Mouse (Mus musculus) kidney, embryonic 14.5 days (tissue): Measurements from ENCODE around the gene Hipk2. TPM values are rescaled to one million over a fixed set of nuclear protein-coding genes. Genes with fewer than 3 reads are reported as not detected.

Experiments used
- ATAC-seq: fragments of 200-750 bp; cut with Nextera tagmentation; 2 replicates; pipeline ENCODE4 v1.8.0; 2017; ENCODE audit warnings: moderate number of reproducible peaks, mild to moderate bottlenecking, moderate TSS enrichment, moderate library complexity; ENCODE audit not compliant: low FRiP score, low TSS enrichment
- H3K27ac ChIP-seq: fragments of 300-500 bp; sonication (generic); 2 replicates; pipeline ENCODE4 v1.5.1; 2014; ENCODE audit warnings: low read depth, mild to moderate bottlenecking, low read length, moderate library complexity, mixed read lengths
- H3K27me3 ChIP-seq: fragments of 300-500 bp; sonication (generic); 2 replicates; pipeline ENCODE4 v1.6.1; 2014; ENCODE audit warnings: mild to moderate bottlenecking, low read length; ENCODE audit not compliant: control insufficient read depth, insufficient read depth
- H3K36me3 ChIP-seq: fragments of 300-500 bp; sonication (generic); 2 replicates; pipeline ENCODE4 v1.6.1; 2014; ENCODE audit warnings: low read length, mixed read lengths; ENCODE audit not compliant: control insufficient read depth, insufficient read depth
- H3K4me1 ChIP-seq: fragments of 300-500 bp; sonication (generic); 2 replicates; pipeline ENCODE4 v1.6.1; 2014; ENCODE audit warnings: low read length, mixed read lengths; ENCODE audit not compliant: control insufficient read depth, insufficient read depth
- H3K4me2 ChIP-seq: fragments of 300-500 bp; sonication (generic); replicated peaks from 2 replicates; pipeline ENCODE4 v1.6.1; 2014; ENCODE audit warnings: low read depth, mild to moderate bottlenecking, low read length
- H3K4me3 ChIP-seq: fragments of 300-500 bp; sonication (generic); 2 replicates; pipeline ENCODE4 v1.5.1; 2014; ENCODE audit warnings: mild to moderate bottlenecking, low read length
- H3K9ac ChIP-seq: fragments of 300-500 bp; sonication (generic); 2 replicates; pipeline ENCODE4 v1.6.1; 2014; ENCODE audit warnings: low read depth, mild to moderate bottlenecking, low read length, moderate library complexity
- H3K9me3 ChIP-seq: fragments of 300-500 bp; sonication (generic); 2 replicates; pipeline ENCODE4 v1.6.1; 2016; ENCODE audit warnings: low read length; ENCODE audit not compliant: control insufficient read depth
- WGBS: fragments of 180-500 bp; shearing (Covaris S2); extraction: QIAGEN DNeasy Blood & Tissue Kit; methylation state at CpG from one replicate; pipeline ENCODE4 v1.1.7; 2014; 5-methylcytosine and 5-hydroxymethylcytosine counted together
- polyA plus RNA-seq: library from polyadenylated mRNA; unstranded; fragments of >200 nt; fragmentation: Nextera tagmentation; extraction: Ambion mirVana; gene quantifications from 2 replicates; pipeline ENCODE4 v1.2.1, GENCODE M21; 2014

The Hipk2 gene
- polyA plus RNA-seq, 1 experiment from 2014 or later: 33.6 TPM

- no peaks in the 10 kb centered on the region for H3K9me3 ChIP-seq
- ATAC-seq: no peak
- H3K27ac ChIP-seq: no peak overlapping the region
- no peaks in the 10 kb centered on the region for H3K27me3 ChIP-seq
- no peaks in the 10 kb centered on the region for H3K4me1 ChIP-seq
- H3K4me3 ChIP-seq: no peak overlapping the region
- no peak overlapping the region for H3K9ac ChIP-seq
- 71% methylated on average over 2 of the region's 2 CpGs for WGBS
- H3K36me3 ChIP-seq: no peaks in the 10 kb centered on the region
- no peak overlapping the region for H3K4me2 ChIP-seq
These were observed 16.1 kb upstream of the Hipk2 start for GRCm38 (mm10) chr6:38892017-38892416.

DNA sequence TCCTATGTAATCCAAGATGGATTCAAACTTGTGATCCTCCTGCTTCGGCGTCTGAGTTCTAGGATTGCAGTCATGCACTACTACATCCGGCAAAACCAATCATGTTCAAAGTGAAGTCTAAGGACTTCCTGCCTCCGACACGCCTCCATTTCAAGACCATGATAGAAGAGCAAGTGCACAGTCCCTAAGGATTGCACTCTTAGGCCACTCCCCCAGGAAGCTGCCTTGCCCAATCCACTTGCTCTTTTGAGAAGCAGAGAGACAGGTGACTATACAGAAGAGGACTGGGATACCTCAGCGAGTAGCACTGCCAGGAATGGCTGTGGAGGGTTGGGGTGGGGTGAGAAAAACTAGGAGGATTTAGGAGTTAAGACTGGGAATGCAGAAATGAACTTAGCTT is 13.2 kb upstream of the Hipk2 start:
- Histone ChIP-seq H3K9ac (no peak overlapping the region), H3K36me3 (no peaks in the 10 kb centered on the region), H3K27ac (no peak overlapping the region), H3K4me2 (no peak overlapping the region), H3K4me1 (no peaks in the 10 kb centered on the region), H3K9me3 (no peaks in the 10 kb centered on the region), H3K27me3 (no peaks in the 10 kb centered on the region), H3K4me3 (no peak overlapping the region)
- 63% methylated on average over 6 of the region's 6 CpGs for WGBS
- no peak for ATAC-seq

GRCm38 (mm10) chr6:38887436-38887835 is 11.5 kb upstream of the Hipk2 start:
- WGBS: 71% methylated on average over 4 of the region's 4 CpGs
- no peaks in the 10 kb centered on the region for H3K4me1 ChIP-seq
- no peak for ATAC-seq
- H3K9ac ChIP-seq: no peak overlapping the region
- no peaks in the 10 kb centered on the region for H3K36me3 ChIP-seq
- no peaks in the 10 kb centered on the region for H3K9me3 ChIP-seq
- no peak overlapping the region for H3K27ac ChIP-seq
- no peaks in the 10 kb centered on the region for H3K27me3 ChIP-seq
- no peak overlapping the region for H3K4me2 ChIP-seq
- no peak overlapping the region for H3K4me3 ChIP-seq

- 70% methylated on average over 1 of the region's 1 CpGs for WGBS
- Histone ChIP-seq H3K9ac (no peak overlapping the region), H3K4me3 (no peak overlapping the region), H3K4me1 (no peaks in the 10 kb centered on the region), H3K27me3 (no peaks in the 10 kb centered on the region), H3K9me3 (no peaks in the 10 kb centered on the region), H3K36me3 (no peaks in the 10 kb centered on the region), H3K4me2 (no peak overlapping the region), H3K27ac (no peak overlapping the region)
- ATAC-seq: no peak
These were observed 9.2 kb upstream of the Hipk2 start for GRCm38 (mm10) chr6:38885132-38885531.

DNA sequence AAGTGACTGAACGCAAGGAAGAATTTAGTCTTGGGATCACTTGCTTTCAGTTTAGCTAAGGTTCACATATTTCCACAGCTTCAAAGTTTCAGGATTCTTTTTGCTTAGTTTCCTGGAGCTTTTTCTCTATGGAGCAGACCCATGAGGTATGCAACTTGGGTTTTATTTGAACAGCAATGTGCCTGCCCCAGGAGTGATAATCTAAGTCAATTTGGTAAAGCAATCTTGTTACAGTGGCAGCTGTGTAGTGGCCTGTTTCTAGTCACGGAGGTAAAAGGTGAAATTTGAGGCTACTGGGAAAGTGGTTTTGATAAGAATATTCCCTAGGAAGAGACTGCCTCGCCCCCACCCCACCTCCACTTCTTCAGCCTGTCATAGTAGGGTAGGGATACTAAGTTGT is 8.5 kb upstream of the Hipk2 start:
- Histone ChIP-seq H3K9me3 (no peaks in the 10 kb centered on the region), H3K36me3 (no peaks in the 10 kb centered on the region), H3K4me3 (no peak overlapping the region), H3K27me3 (no peaks in the 10 kb centered on the region), H3K27ac (no peak overlapping the region), H3K4me2 (no peak overlapping the region), H3K9ac (no peak overlapping the region), H3K4me1 (no peaks in the 10 kb centered on the region)
- 74% methylated on average over 3 of the region's 3 CpGs for WGBS
- ATAC-seq: no peak

DNA sequence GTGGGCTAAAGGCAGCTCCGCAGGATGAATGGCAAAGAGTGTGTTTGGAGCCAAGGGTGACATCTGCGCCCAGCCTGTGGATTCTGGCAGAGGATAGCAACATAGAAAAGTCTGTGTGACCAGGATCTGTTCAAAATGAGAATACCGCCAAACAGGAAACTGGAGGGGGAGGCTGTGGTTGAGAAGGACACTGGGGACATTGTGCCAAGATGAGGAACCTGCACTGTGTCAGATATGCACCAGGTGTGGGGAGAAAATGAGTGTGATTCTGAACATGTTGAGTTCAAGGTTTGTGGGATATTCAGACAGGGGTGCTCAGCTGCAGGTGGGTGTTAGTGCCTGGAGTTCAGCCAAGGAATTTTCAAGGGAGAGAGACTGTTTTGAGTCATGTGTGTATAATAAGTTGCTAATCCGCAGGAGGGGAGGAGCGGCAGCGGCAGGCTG is 6.8 kb upstream of the Hipk2 start:
- no peaks in the 10 kb centered on the region; the same call in 1 of the 2 replicates for H3K27me3 ChIP-seq
- no peaks in the 10 kb centered on the region for H3K4me1 ChIP-seq
- H3K4me2 ChIP-seq: no peak overlapping the region
- H3K9me3 ChIP-seq: no peaks in the 10 kb centered on the region
- H3K9ac ChIP-seq: no peak overlapping the region
- H3K36me3 ChIP-seq: no peaks in the 10 kb centered on the region
- no peak for ATAC-seq
- H3K4me3 ChIP-seq: no peak overlapping the region
- 65% methylated on average over 6 of the region's 6 CpGs for WGBS
- no peak overlapping the region for H3K27ac ChIP-seq

DNA sequence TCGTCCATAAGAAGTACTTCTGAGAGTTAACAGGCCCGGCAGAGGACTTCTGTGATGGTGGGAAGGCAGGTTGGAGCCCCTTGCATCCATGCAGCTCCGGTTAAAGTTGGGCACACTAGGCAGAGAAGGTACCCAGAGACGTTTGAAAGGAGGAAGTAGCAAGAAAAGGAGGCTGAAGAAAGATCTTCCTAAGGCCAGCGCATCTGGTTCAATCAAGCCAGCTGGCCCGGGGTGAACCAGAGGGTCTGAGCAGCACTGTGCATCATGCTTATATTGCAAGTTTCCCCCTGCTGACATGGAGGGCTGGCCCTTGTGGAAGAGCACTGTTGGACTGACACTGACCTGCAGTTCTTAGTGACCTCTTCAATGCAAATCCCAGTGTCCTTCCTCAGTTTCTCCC is 6.0 kb upstream of the Hipk2 start:
- 67% methylated on average over 6 of the region's 6 CpGs for WGBS
- Histone ChIP-seq H3K9me3 (no peaks in the 10 kb centered on the region), H3K27ac (no peak overlapping the region)

DNA sequence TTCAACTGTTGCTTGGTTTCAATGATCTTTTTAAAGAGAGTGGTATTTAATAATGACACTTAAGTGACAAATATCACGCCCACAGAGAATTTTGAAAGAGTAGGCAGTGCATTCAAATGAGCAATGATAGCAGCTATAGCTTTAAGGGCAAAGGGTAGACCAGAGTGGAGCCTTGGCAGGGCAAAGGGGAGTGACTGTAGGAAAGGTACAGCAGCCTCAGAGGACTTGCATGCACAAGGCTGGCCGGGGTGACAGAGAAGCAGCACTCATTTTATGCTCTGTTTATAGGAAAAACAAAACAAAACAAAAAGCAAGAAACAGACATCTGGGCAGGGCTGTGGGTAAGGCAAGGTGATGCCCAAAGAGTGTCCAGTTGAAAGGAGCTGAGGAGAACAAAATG is 5.5 kb upstream of the Hipk2 start:
- Histone ChIP-seq H3K36me3 (no peaks in the 10 kb centered on the region), H3K4me3 (no peak overlapping the region), H3K27me3 (no peaks in the 10 kb centered on the region; the same call in 1 of the 2 replicates), H3K9ac (no peak overlapping the region), H3K4me2 (no peak overlapping the region), H3K9me3 (no peaks in the 10 kb centered on the region), H3K4me1 (peaks cover 5% of the 10 kb centered on the region), H3K27ac (no peak overlapping the region)
- no peak for ATAC-seq
- WGBS: 66% methylated on average over 2 of the region's 2 CpGs

More for the DNA sequence above, 6.0 kb upstream of the Hipk2 start:
- Histone ChIP-seq H3K27me3 (no peaks in the 10 kb centered on the region; the same call in 1 of the 2 replicates), H3K4me3 (no peak overlapping the region), H3K4me1 (peaks cover 4% of the 10 kb centered on the region), H3K4me2 (no peak overlapping the region), H3K9ac (no peak overlapping the region), H3K36me3 (no peaks in the 10 kb centered on the region)
- no peak for ATAC-seq

DNA sequence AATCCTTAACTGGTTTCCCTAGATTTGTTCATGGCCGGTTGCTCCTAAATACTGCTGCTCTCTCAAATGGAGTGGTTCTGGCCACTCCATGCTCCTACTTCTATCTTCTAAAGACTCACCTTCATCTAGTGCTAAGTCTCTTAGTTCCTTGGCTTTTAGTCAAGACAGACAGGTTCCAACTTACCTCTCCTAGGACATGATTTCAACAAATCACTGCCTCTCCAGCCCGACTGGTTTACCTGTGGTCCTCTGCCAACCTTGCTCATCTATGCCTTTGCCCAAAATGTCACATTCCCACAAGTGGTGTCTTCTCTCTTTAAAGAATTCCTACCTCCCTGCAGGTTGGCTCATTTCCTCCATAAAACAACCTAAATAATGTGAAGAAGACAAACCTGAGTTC is 1.7 kb upstream of the Hipk2 start:
- no peak for ATAC-seq
- H3K4me1 ChIP-seq: peaks cover 12% of the 10 kb centered on the region
- no peak overlapping the region for H3K9ac ChIP-seq
- H3K27ac ChIP-seq: no peak overlapping the region
- no peaks in the 10 kb centered on the region for H3K36me3 ChIP-seq
- WGBS: 91% methylated on average over 2 of the region's 2 CpGs
- no peaks in the 10 kb centered on the region; the same call in 1 of the 2 replicates for H3K27me3 ChIP-seq
- H3K4me2 ChIP-seq: no peak overlapping the region
- no peaks in the 10 kb centered on the region for H3K9me3 ChIP-seq
- no peak overlapping the region for H3K4me3 ChIP-seq
